Mouse (Mus musculus) heart, adult 2 months (tissue): ENCODE results near the gene Tiprl. TPM values are rescaled to one million over a fixed set of nuclear protein-coding genes. Genes with fewer than 3 reads are reported as not detected.

Source experiments
- DNase-seq, 2 experiments: peaks; one replicate each; pipeline ENCODE4 v3.0.0; 2021
- H3K27ac ChIP-seq: fragments of 200-600 bp; 2 replicates; pipeline ENCODE4 v1.8.1; 2022
- H3K27me3 ChIP-seq: fragments of 200-500 bp; 2 replicates; pipeline ENCODE4 v1.6.1; 2012; ENCODE audit warnings: mild to moderate bottlenecking, low read length, inconsistent platforms, mixed read lengths; ENCODE audit not compliant: control insufficient read depth, insufficient read depth
- H3K36me3 ChIP-seq: fragments of 200-500 bp; 2 replicates; pipeline ENCODE4 v1.6.1; 2012; ENCODE audit warnings: low read length, inconsistent platforms; ENCODE audit not compliant: control insufficient read depth, insufficient read depth
- H3K4me1 ChIP-seq: fragments of 200-500 bp; 2 replicates; pipeline ENCODE4 v1.6.1; 2011; ENCODE audit warnings: low read length; ENCODE audit not compliant: control insufficient read depth, insufficient read depth
- H3K4me3 ChIP-seq: fragments of 200-600 bp; 2 replicates; pipeline ENCODE4 v1.8.1; 2022
- H3K79me2 ChIP-seq: fragments of 200-500 bp; replicated peaks from 2 replicates; pipeline ENCODE4 v1.6.1; 2012; ENCODE audit warnings: mild to moderate bottlenecking, inconsistent platforms, low read length, moderate library complexity, mixed read lengths; ENCODE audit not compliant: control insufficient read depth, insufficient read depth
- H3K9ac ChIP-seq: fragments of 200-500 bp; 2 replicates; pipeline ENCODE4 v1.6.1; 2012; ENCODE audit warnings: low read depth, mild to moderate bottlenecking, control low read depth, inconsistent platforms, low read length, mixed read lengths
- CTCF ChIP-seq: fragments of 200-600 bp; IDR thresholded peaks from 2 replicates; pipeline ENCODE4 v1.8.1; 2022; ENCODE audit warnings: antibody characterized with exemption, mild to moderate bottlenecking, moderate library complexity
- EP300 ChIP-seq: fragments of 200-500 bp; IDR thresholded peaks from 2 replicates; pipeline ENCODE4 v1.6.1; 2011; ENCODE audit warnings: low read depth, low read length, control low read depth; ENCODE audit not compliant: insufficient read depth
- POLR2A ChIP-seq: fragments of 200-500 bp; IDR thresholded peaks from 2 replicates; pipeline ENCODE4 v1.6.1; 2011; ENCODE audit warnings: mild to moderate bottlenecking, low read depth, low read length, control low read depth; ENCODE audit not compliant: insufficient read depth
- WGBS: fragments of 180-500 bp; shearing (Covaris S2); methylation state at CpG from one replicate; pipeline ENCODE4 v1.1.7; 2018; 5-methylcytosine and 5-hydroxymethylcytosine counted together
- intact Hi-C: fragments of 180-260 bp; cut with DNase I; formaldehyde crosslinking; loops from one replicate; pipeline ENCODE4 v1.15.1; 2025
- polyA plus RNA-seq: library from polyadenylated mRNA; depleted of rRNA; stranded (reverse); fragments of >200 nt; gene quantifications from 2 replicates; pipeline ENCODE4 v1.2.3, GENCODE M21; 2012
- total RNA-seq, 2 experiments: library from RNA; stranded (reverse); gene quantifications; 2 replicates each; pipeline ENCODE4 v1.2.3; 2021

The Tiprl gene
- total and polyA plus RNA-seq, 3 experiments, result 17.6 to 37.2 (median 36.1) TPM

GRCm38 (mm10) chr1:165217023-165217589, 19.7 kb downstream of the Tiprl start:
- Histone ChIP-seq H3K36me3 (peaks cover 9% of the 10 kb centered on the region), H3K9ac (no peak overlapping the region), H3K27me3 (no peaks in the 10 kb centered on the region), H3K27ac (no peak overlapping the region), H3K79me2 (no peaks in the 10 kb centered on the region; the same call in 1 of the 2 replicates), H3K4me3 (no peak overlapping the region), H3K4me1 (no peaks in the 10 kb centered on the region)
- intact Hi-C loops, result no loop called here
- no peak for DNase-seq
- TF ChIP-seq POLR2A (no peak), EP300 (no peak), CTCF (no peak)
- WGBS, result 80% methylated on average over 2 of the region's 2 CpGs

GRCm38 (mm10) chr1:165215831-165216230, 21.0 kb downstream of the Tiprl start:
- no peak overlapping the region for H3K27ac ChIP-seq
- DNase-seq, result no peak
- H3K36me3 ChIP-seq, result peaks cover 7% of the 10 kb centered on the region
- TF ChIP-seq EP300 (no peak), CTCF (no peak), POLR2A (no peak)
- H3K27me3 ChIP-seq, result no peaks in the 10 kb centered on the region
- H3K4me1 ChIP-seq, result no peaks in the 10 kb centered on the region
- H3K9ac ChIP-seq, result no peak overlapping the region
- no peaks in the 10 kb centered on the region; the same call in 1 of the 2 replicates for H3K79me2 ChIP-seq
- WGBS, result 53% methylated on average over 7 of the region's 7 CpGs
- H3K4me3 ChIP-seq, result no peak overlapping the region
- intact Hi-C loops, result no loop called here

- H3K27me3 ChIP-seq, result no peaks in the 10 kb centered on the region
- no peak overlapping the region for H3K27ac ChIP-seq
- DNase-seq, result no peak
- 21% methylated on average over 2 of the region's 2 CpGs for WGBS
- no peak overlapping the region for H3K9ac ChIP-seq
- no peaks in the 10 kb centered on the region for H3K36me3 ChIP-seq
- TF ChIP-seq CTCF (no peak), EP300 (no peak), POLR2A (no peak)
- no peaks in the 10 kb centered on the region for H3K4me1 ChIP-seq
- no peaks in the 10 kb centered on the region for H3K79me2 ChIP-seq
- H3K4me3 ChIP-seq, result no peak overlapping the region
- intact Hi-C loops, result no loop called here
Observed at GRCm38 (mm10) chr1:165205591-165205990, 31.2 kb downstream of the Tiprl start.

GRCm38 (mm10) chr1:165203488-165204035, 33.2 kb downstream of the Tiprl start:
- no peak for DNase-seq
- 42% methylated on average over 2 of the region's 2 CpGs for WGBS
- H3K27ac ChIP-seq, result no peak overlapping the region
- no peaks in the 10 kb centered on the region for H3K79me2 ChIP-seq
- H3K4me1 ChIP-seq, result no peaks in the 10 kb centered on the region
- TF ChIP-seq EP300 (no peak), CTCF (no peak)
- no peaks in the 10 kb centered on the region for H3K36me3 ChIP-seq
- no peak overlapping the region for H3K4me3 ChIP-seq
- no peaks in the 10 kb centered on the region for H3K27me3 ChIP-seq
- H3K9ac ChIP-seq, result no peak overlapping the region
- intact Hi-C loops, result no loop called here

- TF ChIP-seq CTCF, result no peak
- no peak for TF ChIP-seq EP300
- TF ChIP-seq POLR2A, result no peak
- H3K27me3 ChIP-seq, result no peaks in the 10 kb centered on the region
- H3K79me2 ChIP-seq, result no peaks in the 10 kb centered on the region
- no peaks in the 10 kb centered on the region; the same call in 1 of the 2 replicates for H3K4me1 ChIP-seq
- no peak overlapping the region for H3K27ac ChIP-seq
- intact Hi-C loops, result no loop called here
- DNase-seq, result no peak
- no peaks in the 10 kb centered on the region for H3K36me3 ChIP-seq
- no peak overlapping the region for H3K4me3 ChIP-seq
- no peak overlapping the region for H3K9ac ChIP-seq
- WGBS, result 74% methylated on average over 4 of the region's 4 CpGs
Observed at GRCm38 (mm10) chr1:165201445-165202012, 35.3 kb downstream of the Tiprl start.

GRCm38 (mm10) chr1:165200748-165201147, 36.0 kb downstream of the Tiprl start:
- H3K79me2 ChIP-seq, result no peaks in the 10 kb centered on the region
- WGBS, result 75% methylated on average over 8 of the region's 8 CpGs
- no peak overlapping the region for H3K9ac ChIP-seq
- no peaks in the 10 kb centered on the region for H3K36me3 ChIP-seq
- no peaks in the 10 kb centered on the region; the same call in 1 of the 2 replicates for H3K4me1 ChIP-seq
- H3K27ac ChIP-seq, result no peak overlapping the region
- TF ChIP-seq CTCF, result no peak
- TF ChIP-seq POLR2A, result no peak
- TF ChIP-seq EP300, result no peak
- no peak for DNase-seq
- H3K27me3 ChIP-seq, result no peaks in the 10 kb centered on the region
- H3K4me3 ChIP-seq, result no peak overlapping the region
- intact Hi-C loops, result no loop called here
